Mouse (Mus musculus) erythroblast, embryonic 14.5 days (primary cell): ENCODE data around the gene Plekha7.
"Not testable (repeated sequence)": the region's sequence is repeated elsewhere in the genome, so short reads cannot be mapped to it uniquely, and the experiment has no call there.

ENCODE experiments used
- GATA1 ChIP-seq: IDR thresholded peaks from 2 replicates; pipeline ENCODE4 v1.6.1; 2012; ENCODE audit warnings: low read length, inconsistent platforms, mixed read lengths
- TAL1 ChIP-seq: IDR thresholded peaks from 3 replicates; pipeline ENCODE4 v1.6.1; 2012; ENCODE audit warnings: low read length, inconsistent platforms, mixed read lengths

DNA sequence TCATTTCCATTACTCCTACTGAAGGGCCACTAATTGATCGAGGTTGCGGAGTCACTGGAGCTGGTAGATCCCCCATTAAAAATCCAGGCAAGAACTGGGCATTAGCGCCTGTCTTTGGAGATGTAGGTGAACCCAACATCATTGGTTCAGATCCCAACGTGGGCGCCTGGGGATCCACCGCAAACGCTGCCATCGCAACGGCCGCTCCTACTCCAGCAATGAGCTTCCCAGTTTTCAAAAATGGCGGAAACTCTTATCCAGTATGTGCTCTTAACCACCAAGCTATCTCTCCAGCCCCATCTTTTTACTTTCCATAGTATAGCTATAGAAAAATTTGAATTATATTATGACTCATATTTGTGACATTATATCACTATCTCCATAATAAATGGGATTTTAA lies 223.8 kb downstream of the Plekha7 start, which contains the start of gene Gm4353:
- TF ChIP-seq TAL1, GATA1: not testable (repeated sequence)
